Mouse (Mus musculus) olfactory bulb, adult 2 months (tissue): ENCODE results near the gene Arhgap10. TPM values are rescaled to one million over a fixed set of nuclear protein-coding genes. Genes with fewer than 3 reads are reported as not detected.

Experiments
- H3K27ac ChIP-seq: fragments of 200-500 bp; 2 replicates; pipeline ENCODE4 v1.5.1; 2012; ENCODE audit warnings: low read depth, low read length; ENCODE audit not compliant: insufficient read depth
- H3K4me1 ChIP-seq: fragments of 200-500 bp; 2 replicates; pipeline ENCODE4 v1.6.1; 2012; ENCODE audit warnings: low read length; ENCODE audit not compliant: control insufficient read depth, insufficient read depth
- H3K4me3 ChIP-seq: fragments of 200-500 bp; 2 replicates; pipeline ENCODE4 v1.5.1; 2012; ENCODE audit warnings: mild to moderate bottlenecking, low read depth, low read length, moderate library complexity; ENCODE audit not compliant: insufficient read depth
- CTCF ChIP-seq: fragments of 200-500 bp; IDR thresholded peaks from 2 replicates; pipeline ENCODE4 v1.5.1; 2012; ENCODE audit warnings: low read depth, mild to moderate bottlenecking, low read length, moderate library complexity; ENCODE audit not compliant: insufficient read depth
- POLR2A ChIP-seq: fragments of 200-500 bp; IDR thresholded peaks from 2 replicates; pipeline ENCODE4 v1.6.1; 2012; ENCODE audit warnings: mild to moderate bottlenecking, low read depth, low read length, moderate library complexity; ENCODE audit not compliant: insufficient read depth
- WGBS: fragments of 180-500 bp; shearing (Covaris S2); methylation state at CpG from one replicate; pipeline ENCODE4 v1.1.7; 2018; 5-methylcytosine and 5-hydroxymethylcytosine counted together
- polyA plus RNA-seq: library from polyadenylated mRNA; stranded (reverse); fragments of >200 nt; gene quantifications from 2 replicates; pipeline ENCODE4 v1.2.4, GENCODE M21; 2012; ENCODE audit warnings: low replicate concordance; ENCODE audit not compliant: missing spikeins, insufficient read depth, insufficient read length

The Arhgap10 gene
- polyA plus RNA-seq, 1 experiment = not detected

- H3K27ac ChIP-seq = no peak overlapping the region
- H3K4me3 ChIP-seq = no peak overlapping the region
- H3K4me1 ChIP-seq = 0 out of 2 replicates have a peak, but pooled peaks cover 2% of the 10 kb centered on the region
- TF ChIP-seq POLR2A (no peak), CTCF (no peak)
- 76% methylated on average over 3 of the region's 3 CpGs for WGBS
Measured at GRCm38 (mm10) chr8:77288065-77288464, 229.7 kb downstream of the Arhgap10 start.

DNA sequence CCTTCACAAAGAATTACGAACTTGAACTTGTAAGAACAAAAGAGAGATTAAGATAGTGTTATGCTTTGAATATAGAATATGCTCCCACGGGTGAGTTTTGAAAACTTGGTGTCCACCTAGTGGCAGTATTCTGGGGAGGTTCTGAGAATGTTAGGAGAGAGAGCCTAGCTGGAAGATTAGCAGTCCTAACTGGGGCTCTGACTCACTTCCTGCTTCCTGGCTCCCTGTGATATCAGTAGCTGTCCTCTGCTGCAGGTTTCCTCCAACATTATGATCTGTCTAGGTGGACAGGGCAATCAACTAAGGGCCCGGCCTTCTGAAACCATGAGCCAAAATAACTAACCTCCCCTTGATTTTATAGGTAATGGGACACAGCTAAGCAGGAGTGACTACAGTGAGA, 233.3 kb downstream of the Arhgap10 start:
- 81% methylated on average over 3 of the region's 3 CpGs for WGBS
- H3K4me1 ChIP-seq = no peaks in the 10 kb centered on the region
- no peak overlapping the region for H3K4me3 ChIP-seq
- TF ChIP-seq CTCF (no peak), POLR2A (no peak)
- no peak overlapping the region for H3K27ac ChIP-seq

GRCm38 (mm10) chr8:77282605-77283236, 235.0 kb downstream of the Arhgap10 start:
- no peak for TF ChIP-seq CTCF
- TF ChIP-seq POLR2A = no peak
- no peak overlapping the region for H3K27ac ChIP-seq
- WGBS = 83% methylated on average over 7 of the region's 7 CpGs
- H3K4me3 ChIP-seq = no peak overlapping the region
- no peaks in the 10 kb centered on the region for H3K4me1 ChIP-seq

- H3K4me1 ChIP-seq = no peaks in the 10 kb centered on the region
- WGBS = 78% methylated on average over 3 of the region's 3 CpGs
- no peak overlapping the region for H3K27ac ChIP-seq
- no peak overlapping the region for H3K4me3 ChIP-seq
- TF ChIP-seq POLR2A (no peak), CTCF (no peak)
Measured at GRCm38 (mm10) chr8:77279977-77280376, 237.8 kb downstream of the Arhgap10 start.

DNA sequence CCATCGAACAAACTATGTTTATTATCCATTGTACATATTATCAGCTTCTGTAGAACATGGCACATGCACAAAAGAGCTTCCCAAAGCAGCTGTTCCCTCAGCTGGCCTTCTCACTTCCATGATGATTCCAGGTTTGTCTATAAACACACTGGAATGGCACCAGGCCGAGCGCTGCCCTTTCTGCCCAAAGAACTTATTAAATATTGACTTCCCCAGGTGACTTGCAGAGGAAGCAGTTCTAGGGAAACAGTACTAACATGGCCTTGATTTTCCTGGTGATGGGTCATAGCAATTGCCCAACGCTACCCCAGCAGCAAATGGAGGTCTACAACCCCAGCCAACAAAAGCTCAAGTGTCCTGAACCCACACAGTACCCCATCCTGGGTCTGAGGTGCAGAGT, 239.5 kb downstream of the Arhgap10 start:
- TF ChIP-seq CTCF = no peak
- no peak for TF ChIP-seq POLR2A
- WGBS = 99% methylated on average over 4 of the region's 4 CpGs
- no peak overlapping the region for H3K4me3 ChIP-seq
- no peaks in the 10 kb centered on the region for H3K4me1 ChIP-seq
- H3K27ac ChIP-seq = no peak overlapping the region

- WGBS = 83% methylated on average over 10 of the region's 10 CpGs
- TF ChIP-seq CTCF = no peak
- H3K4me3 ChIP-seq = no peak overlapping the region
- no peaks in the 10 kb centered on the region for H3K4me1 ChIP-seq
- no peak overlapping the region for H3K27ac ChIP-seq
Measured at GRCm38 (mm10) chr8:77276827-77277226, 240.9 kb downstream of the Arhgap10 start.

- Histone ChIP-seq H3K27ac (no peak overlapping the region), H3K4me1 (no peaks in the 10 kb centered on the region), H3K4me3 (no peak overlapping the region)
- TF ChIP-seq POLR2A (no peak), CTCF (no peak)
- 87% methylated on average over 5 of the region's 5 CpGs for WGBS
Measured at GRCm38 (mm10) chr8:77275571-77275970, 242.2 kb downstream of the Arhgap10 start.

- Histone ChIP-seq H3K4me1 (no peaks in the 10 kb centered on the region), H3K4me3 (no peak overlapping the region), H3K27ac (no peak overlapping the region)
- TF ChIP-seq POLR2A (no peak), CTCF (no peak)
- 90% methylated on average over 6 of the region's 6 CpGs for WGBS
Measured at GRCm38 (mm10) chr8:77272136-77272535, 245.6 kb downstream of the Arhgap10 start.

GRCm38 (mm10) chr8:77267941-77268405, 249.8 kb downstream of the Arhgap10 start:
- Histone ChIP-seq H3K4me3 (no peak overlapping the region), H3K4me1 (no peaks in the 10 kb centered on the region), H3K27ac (no peak overlapping the region)
- WGBS = 78% methylated on average over 1 of the region's 1 CpGs
- TF ChIP-seq CTCF = no peak
- TF ChIP-seq POLR2A = no peak
